Mouse (Mus musculus): ENCODE measurements around the gene Gnpnat1. TPM values are rescaled to one million over a fixed set of nuclear protein-coding genes. Genes with fewer than 3 reads are reported as not detected.

The Gnpnat1 gene
- polyA plus RNA-seq, 1 experiment from 2014 or later = 23.2 TPM

DNA sequence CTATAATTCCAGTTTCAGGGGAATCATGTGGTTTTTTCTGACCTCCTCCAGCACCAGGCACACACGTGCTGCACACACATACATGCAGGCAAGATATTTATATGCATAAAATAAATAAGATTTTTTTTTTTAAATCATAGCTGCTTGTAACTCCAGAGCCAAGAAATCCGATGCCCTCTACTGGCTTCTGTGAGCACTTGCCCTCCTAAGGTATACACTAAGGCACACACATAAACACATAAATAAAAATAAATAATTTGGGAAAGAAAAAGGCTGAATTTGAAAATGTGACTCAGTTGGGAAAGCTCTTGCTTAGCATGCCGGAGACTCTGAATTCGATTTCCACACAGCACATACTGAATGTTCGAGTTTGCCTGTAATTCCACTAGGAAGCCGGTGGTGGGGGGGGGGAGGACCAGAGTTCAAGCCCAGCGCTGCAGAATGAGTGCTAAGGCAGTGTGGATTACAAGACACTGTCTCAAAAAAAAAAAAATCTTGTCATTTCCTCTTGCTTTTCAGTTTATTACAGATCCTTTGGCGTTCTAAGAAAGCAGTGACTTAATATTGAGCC is 75.6 kb downstream of the Gnpnat1 start:
- Histone ChIP-seq H3K4me1 (peaks cover 20% of the 10 kb centered on the region), H3K27ac (replicated peaks) (peak overlapping the region; percentile 85), H3K36me3 (peaks cover 16% of the 10 kb centered on the region), H3K4me2 (replicated peaks) (peak overlapping the region; percentile 42), H3K9ac (replicated peaks) (peak overlapping the region; percentile 35; the same call in 1 of the 2 replicates), H3K9me3 (no peaks in the 10 kb centered on the region), H3K27me3 (no peaks in the 10 kb centered on the region), H3K4me3 (peak overlapping the region; percentile 77)
- WGBS = 12% methylated on average over 8 of the region's 8 CpGs
- ATAC-seq (replicated peaks) = peak; percentile 33

DNA sequence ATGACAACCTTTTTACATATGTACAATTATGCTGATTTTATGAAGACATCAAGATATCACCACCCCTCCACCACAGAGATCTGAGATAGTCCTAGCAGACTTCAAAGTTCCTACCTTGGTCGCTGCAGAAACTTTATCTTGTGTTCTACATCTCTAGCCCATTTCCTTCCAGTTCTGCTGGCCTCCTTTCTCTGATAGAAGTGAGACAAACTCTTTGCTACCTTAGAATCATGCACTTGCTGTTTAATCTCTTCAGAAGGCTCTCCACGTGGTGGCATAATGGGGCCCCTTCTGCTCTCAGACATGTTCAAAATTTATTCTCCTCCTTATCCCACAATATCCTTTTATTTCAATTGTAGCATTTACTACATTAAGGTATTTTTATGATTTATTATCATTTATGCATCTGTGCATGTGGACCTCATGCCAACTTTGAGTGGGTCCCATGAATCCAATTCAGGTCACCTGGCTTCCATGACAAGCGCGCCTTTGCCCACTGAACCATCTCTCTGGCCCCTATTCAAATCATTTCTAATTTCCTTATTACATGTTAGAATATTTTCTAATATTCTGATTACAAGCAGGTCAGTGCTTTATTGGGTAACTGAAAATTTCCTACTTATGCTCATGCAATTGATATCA is 76.5 kb downstream of the Gnpnat1 start:
- no peak for ATAC-seq (replicated peaks)
- no peak overlapping the region for H3K4me2 ChIP-seq (replicated peaks)
- H3K4me3 ChIP-seq = no peak overlapping the region
- H3K4me1 ChIP-seq = peaks cover 20% of the 10 kb centered on the region
- peaks cover 9% of the 10 kb centered on the region for H3K36me3 ChIP-seq
- WGBS = 90% methylated on average over 4 of the region's 4 CpGs
- H3K9me3 ChIP-seq = no peaks in the 10 kb centered on the region
- H3K27me3 ChIP-seq = no peaks in the 10 kb centered on the region
- H3K27ac ChIP-seq (replicated peaks) = no peak overlapping the region
- no peak overlapping the region for H3K9ac ChIP-seq (replicated peaks)

Small RNA genes lying within 50 kb of the gene (microRNA-seq; reads per million reads assigned to microRNA genes)
- not detected for gene Gm25353

Other genes starting within 250 kb of the Gnpnat1 start
- 12.8 and 13.8 TPM in 2 replicates for gene Gpr137c, start 185.2 kb downstream of the Gnpnat1 start, polyA plus RNA-seq (2015; fragmentation: Nextera tagmentation; extraction: Ambion mirVana)
- 35.2 and 35.7 TPM in 2 replicates for gene Txndc16, start 184.6 kb downstream of the Gnpnat1 start, polyA plus RNA-seq (2015; fragmentation: Nextera tagmentation; extraction: Ambion mirVana)
- gene Ero1l, start 86.1 kb downstream of the Gnpnat1 start, polyA plus RNA-seq (2015; fragmentation: Nextera tagmentation; extraction: Ambion mirVana) = 22.8 and 24.1 TPM in 2 replicates
- gene Psmc6, start 75.1 kb downstream of the Gnpnat1 start, polyA plus RNA-seq (2015; fragmentation: Nextera tagmentation; extraction: Ambion mirVana) = 170 and 179 TPM in 2 replicates
- 63.2 and 65.3 TPM in 2 replicates for gene Styx, start 53.8 kb downstream of the Gnpnat1 start, polyA plus RNA-seq (2015; fragmentation: Nextera tagmentation; extraction: Ambion mirVana)
- 62.8 and 72.2 TPM in 2 replicates for gene Fermt2, start 125.2 kb upstream of the Gnpnat1 start, polyA plus RNA-seq (2015; fragmentation: Nextera tagmentation; extraction: Ambion mirVana)